Mouse (Mus musculus) intestine, embryonic 15.5 days (tissue): ENCODE results near the gene Ms4a4c. TPM values are rescaled to one million over a fixed set of nuclear protein-coding genes. Genes with fewer than 3 reads are reported as not detected.
"Not testable (repeated sequence)": the region's sequence is repeated elsewhere in the genome, so short reads cannot be mapped to it uniquely, and the experiment has no call there.

Experiments used
- ATAC-seq: fragments of 200-750 bp; cut with Nextera tagmentation; 2 replicates; pipeline ENCODE4 v1.8.0; 2017; ENCODE audit warnings: moderate TSS enrichment, moderate library complexity
- H3K27ac ChIP-seq: fragments of 300-500 bp; sonication (generic); 2 replicates; pipeline ENCODE4 v1.5.1; 2015; ENCODE audit warnings: mild to moderate bottlenecking, inconsistent platforms
- H3K27me3 ChIP-seq: fragments of 300-500 bp; sonication (generic); replicated peaks from 2 replicates; pipeline ENCODE4 v1.6.1; 2015; ENCODE audit warnings: inconsistent platforms
- H3K36me3 ChIP-seq: fragments of 300-500 bp; sonication (generic); 2 replicates; pipeline ENCODE4 v1.6.1; 2015; ENCODE audit warnings: inconsistent platforms
- H3K4me1 ChIP-seq: fragments of 300-500 bp; sonication (generic); replicated peaks from 2 replicates; pipeline ENCODE4 v1.6.1; 2015; ENCODE audit warnings: inconsistent platforms
- H3K4me2 ChIP-seq: fragments of 300-500 bp; sonication (generic); replicated peaks from 2 replicates; pipeline ENCODE4 v1.6.1; 2015; ENCODE audit warnings: mild to moderate bottlenecking, inconsistent platforms
- H3K4me3 ChIP-seq: fragments of 300-500 bp; sonication (generic); replicated peaks from 2 replicates; pipeline ENCODE4 v1.5.1; 2015; ENCODE audit warnings: inconsistent platforms
- H3K9ac ChIP-seq: fragments of 300-500 bp; sonication (generic); 2 replicates; pipeline ENCODE4 v1.6.1; 2015; ENCODE audit warnings: inconsistent platforms
- H3K9me3 ChIP-seq: fragments of 300-500 bp; sonication (generic); 2 replicates; pipeline ENCODE4 v1.6.1; 2016; ENCODE audit warnings: inconsistent platforms
- WGBS: fragments of 180-500 bp; shearing (Covaris S2); methylation state at CpG from one replicate; pipeline ENCODE4 v1.1.7; 2015; 5-methylcytosine and 5-hydroxymethylcytosine counted together
- polyA plus RNA-seq: library from polyadenylated mRNA; unstranded; fragments of >200 nt; fragmentation: Nextera tagmentation; extraction: Ambion mirVana; gene quantifications from 2 replicates; pipeline ENCODE4 v1.2.1, GENCODE M21; 2015

The Ms4a4c gene
- polyA plus RNA-seq, 1 experiment from 2014 or later = 2.4 TPM

GRCm38 (mm10) chr19:11408591-11408990, 4.0 kb downstream of the Ms4a4c start:
- H3K9ac ChIP-seq = no peak overlapping the region
- no peak overlapping the region for H3K27ac ChIP-seq
- WGBS = 93% methylated on average over 1 of the region's 1 CpGs

GRCm38 (mm10) chr19:11411640-11412039, 7.1 kb downstream of the Ms4a4c start:
- Histone ChIP-seq H3K9ac (no peak overlapping the region), H3K4me2 (no peak overlapping the region), H3K36me3 (no peaks in the 10 kb centered on the region), H3K27ac (no peak overlapping the region), H3K9me3 (no peaks in the 10 kb centered on the region), H3K27me3 (no peaks in the 10 kb centered on the region), H3K4me3 (no peak overlapping the region), H3K4me1 (no peaks in the 10 kb centered on the region)
- WGBS = 95% methylated on average over 1 of the region's 1 CpGs
- no peak for ATAC-seq

More at GRCm38 (mm10) chr19:11408591-11408990, 4.0 kb downstream of the Ms4a4c start:
- Histone ChIP-seq H3K4me2 (no peak overlapping the region), H3K27me3 (no peaks in the 10 kb centered on the region), H3K9me3 (no peaks in the 10 kb centered on the region), H3K4me3 (no peak overlapping the region), H3K36me3 (no peaks in the 10 kb centered on the region), H3K4me1 (no peaks in the 10 kb centered on the region)
- no peak for ATAC-seq

GRCm38 (mm10) chr19:11414084-11414483, 9.5 kb downstream of the Ms4a4c start:
- Histone ChIP-seq H3K4me2 (no peak overlapping the region), H3K9me3 (no peaks in the 10 kb centered on the region)

GRCm38 (mm10) chr19:11415581-11415980, 11.0 kb downstream of the Ms4a4c start:
- no peak overlapping the region for H3K4me3 ChIP-seq
- H3K27me3 ChIP-seq = no peaks in the 10 kb centered on the region
- no peak for ATAC-seq
- no peaks in the 10 kb centered on the region for H3K4me1 ChIP-seq
- H3K27ac ChIP-seq = no peak overlapping the region
- no peaks in the 10 kb centered on the region for H3K9me3 ChIP-seq
- 56% methylated on average over 3 of the region's 3 CpGs for WGBS
- no peaks in the 10 kb centered on the region for H3K36me3 ChIP-seq
- H3K9ac ChIP-seq = no peak overlapping the region
- H3K4me2 ChIP-seq = no peak overlapping the region

More at GRCm38 (mm10) chr19:11414084-11414483, 9.5 kb downstream of the Ms4a4c start:
- no peak overlapping the region for H3K9ac ChIP-seq
- ATAC-seq = no peak
- no peaks in the 10 kb centered on the region for H3K4me1 ChIP-seq
- 97% methylated on average over 1 of the region's 1 CpGs for WGBS
- no peaks in the 10 kb centered on the region for H3K27me3 ChIP-seq
- H3K27ac ChIP-seq = no peak overlapping the region
- H3K36me3 ChIP-seq = no peaks in the 10 kb centered on the region
- H3K4me3 ChIP-seq = no peak overlapping the region

- 90% methylated on average over 3 of the region's 3 CpGs for WGBS
- not testable (repeated sequence) for H3K9me3 ChIP-seq, ATAC-seq, H3K36me3 ChIP-seq, H3K27me3 ChIP-seq, H3K9ac ChIP-seq, H3K4me2 ChIP-seq, H3K4me1 ChIP-seq, H3K4me3 ChIP-seq, H3K27ac ChIP-seq
Measured at GRCm38 (mm10) chr19:11418865-11419264, 14.3 kb downstream of the Ms4a4c start.

- WGBS = 90% methylated on average over 1 of the region's 1 CpGs
- H3K4me1 ChIP-seq, H3K9me3 ChIP-seq: not testable (repeated sequence)
Measured at GRCm38 (mm10) chr19:11431209-11431608, 26.6 kb downstream of the Ms4a4c start.

GRCm38 (mm10) chr19:11435058-11435834, 30.7 kb downstream of the Ms4a4c start:
- no peak overlapping the region for H3K9ac ChIP-seq
- H3K4me3 ChIP-seq = no peak overlapping the region
- H3K4me2 ChIP-seq = no peak overlapping the region
- no peaks in the 10 kb centered on the region for H3K27me3 ChIP-seq
- H3K9me3 ChIP-seq = no peaks in the 10 kb centered on the region
- H3K4me1 ChIP-seq = no peaks in the 10 kb centered on the region
- no peak for ATAC-seq
- H3K27ac ChIP-seq = no peak overlapping the region
- no peaks in the 10 kb centered on the region for H3K36me3 ChIP-seq
- 91% methylated on average over 4 of the region's 4 CpGs for WGBS

More at GRCm38 (mm10) chr19:11431209-11431608, 26.6 kb downstream of the Ms4a4c start:
- ATAC-seq, H3K27me3 ChIP-seq, H3K36me3 ChIP-seq, H3K9ac ChIP-seq, H3K4me3 ChIP-seq, H3K4me2 ChIP-seq, H3K27ac ChIP-seq: not testable (repeated sequence)

- Histone ChIP-seq H3K9me3 (no peaks in the 10 kb centered on the region), H3K4me3 (no peak within 1 kb of the TSS), H3K9ac (no peak within 1 kb of the TSS), H3K27me3 (no peaks in the 10 kb centered on the region), H3K4me2 (no peak within 1 kb of the TSS), H3K4me1 (no peaks in the 10 kb centered on the region), H3K27ac (no peak within 1 kb of the TSS), H3K36me3 (no peaks in the 10 kb centered on the region)
- no peak for ATAC-seq
Measured at GRCm38 (mm10) chr19:11443338-11443737, 38.8 kb downstream of the Ms4a4c start, which contains the start of gene Ms4a4b. Gene Ms4a4b, plus strand, starts transcription at chr19:11443553.

GRCm38 (mm10) chr19:11443964-11444363, 39.4 kb downstream of the Ms4a4c start:
- no peaks in the 10 kb centered on the region for H3K4me1 ChIP-seq
- H3K27me3 ChIP-seq = no peaks in the 10 kb centered on the region
- WGBS = 73% methylated on average over 5 of the region's 5 CpGs
- H3K4me2 ChIP-seq = no peak overlapping the region
- no peak for ATAC-seq
- no peaks in the 10 kb centered on the region for H3K9me3 ChIP-seq
- no peak overlapping the region for H3K4me3 ChIP-seq
- H3K36me3 ChIP-seq = no peaks in the 10 kb centered on the region
- H3K9ac ChIP-seq = no peak overlapping the region
- no peak overlapping the region for H3K27ac ChIP-seq

- H3K4me2 ChIP-seq = no peak overlapping the region
- no peaks in the 10 kb centered on the region for H3K4me1 ChIP-seq
- H3K27ac ChIP-seq = no peak overlapping the region
- H3K36me3 ChIP-seq = no peaks in the 10 kb centered on the region
- no peaks in the 10 kb centered on the region for H3K9me3 ChIP-seq
- no peak overlapping the region for H3K9ac ChIP-seq
- 82% methylated on average over 2 of the region's 2 CpGs for WGBS
- no peaks in the 10 kb centered on the region for H3K27me3 ChIP-seq
- ATAC-seq = no peak
- H3K4me3 ChIP-seq = no peak overlapping the region
Measured at GRCm38 (mm10) chr19:11447238-11447637, 42.7 kb downstream of the Ms4a4c start.

GRCm38 (mm10) chr19:11459041-11459440, 54.5 kb downstream of the Ms4a4c start:
- H3K4me2 ChIP-seq, ATAC-seq, H3K4me1 ChIP-seq, H3K27me3 ChIP-seq, H3K36me3 ChIP-seq, H3K4me3 ChIP-seq, H3K27ac ChIP-seq, H3K9ac ChIP-seq, H3K9me3 ChIP-seq: not testable (repeated sequence)
- 73% methylated on average over 4 of the region's 4 CpGs for WGBS

GRCm38 (mm10) chr19:11464795-11465194, 60.2 kb downstream of the Ms4a4c start:
- not testable (repeated sequence) for ATAC-seq

GRCm38 (mm10) chr19:11466471-11466870, 61.9 kb downstream of the Ms4a4c start:
- no peaks in the 10 kb centered on the region for H3K9me3 ChIP-seq
- no peak overlapping the region for H3K4me2 ChIP-seq
- 47% methylated on average over 5 of the region's 5 CpGs for WGBS
- no peak overlapping the region for H3K27ac ChIP-seq
- H3K9ac ChIP-seq = no peak overlapping the region
- no peaks in the 10 kb centered on the region for H3K27me3 ChIP-seq
- no peak overlapping the region for H3K4me3 ChIP-seq
- no peaks in the 10 kb centered on the region for H3K4me1 ChIP-seq
- ATAC-seq = peak; percentile 34; the same call in 1 of the 2 replicates
- H3K36me3 ChIP-seq = no peaks in the 10 kb centered on the region

More at GRCm38 (mm10) chr19:11464795-11465194, 60.2 kb downstream of the Ms4a4c start:
- H3K36me3 ChIP-seq, H3K4me1 ChIP-seq, H3K27me3 ChIP-seq, H3K4me2 ChIP-seq, H3K9ac ChIP-seq, H3K9me3 ChIP-seq, H3K4me3 ChIP-seq, H3K27ac ChIP-seq: not testable (repeated sequence)
- 63% methylated on average over 1 of the region's 1 CpGs for WGBS
